5 mouse cellular contexts compared by ENCODE assay signal in genomic region chr2:100486229-100486628, GRCm38 (mm10).
A peak's percentile ranks its signal among the peaks of the same experiment; 100 is the strongest.
DNase-seq lines count a peak whose midpoint lies in the region; ATAC-seq and TF ChIP-seq lines count a peak whose summit lies in the region.
"Not testable (repeated sequence)": the region's sequence is repeated elsewhere in the genome, so short reads cannot be mapped to it uniquely, and the experiment has no call there.

No protein-coding gene starts in this region.

- not testable (repeated sequence) for H3K9ac ChIP-seq in intestine, embryonic 14.5 days (ENCODE audit: low read length); intestine, embryonic 15.5 days; intestine, embryonic 16.5 days (ENCODE audit: low read depth, low read length); intestine, postnatal 0 days (ENCODE audit: low read depth, low read length); neural tube, embryonic 11.5 days (ENCODE audit: low read length)

- H3K27ac ChIP-seq in intestine, embryonic 14.5 days (ENCODE audit: low read depth); intestine, embryonic 15.5 days; intestine, embryonic 16.5 days (ENCODE audit: low read length); intestine, postnatal 0 days (ENCODE audit: low read depth, low read length); neural tube, embryonic 11.5 days (ENCODE audit: low read depth, low read length): not testable (repeated sequence)

- not testable (repeated sequence) for H3K27me3 ChIP-seq in intestine, embryonic 14.5 days (replicated peaks; ENCODE audit: control insufficient read depth, insufficient read depth, low read length); intestine, embryonic 15.5 days (replicated peaks); intestine, embryonic 16.5 days (replicated peaks; ENCODE audit: control insufficient read depth, insufficient read depth, low read length); intestine, postnatal 0 days (replicated peaks; ENCODE audit: control insufficient read depth, insufficient read depth, low read length); neural tube, embryonic 11.5 days (ENCODE audit: control insufficient read depth, insufficient read depth, low read length)

- H3K4me2 ChIP-seq in intestine, embryonic 14.5 days (ENCODE audit: low read length); intestine, embryonic 15.5 days (replicated peaks); intestine, embryonic 16.5 days (ENCODE audit: low read depth, low read length); intestine, postnatal 0 days (replicated peaks; ENCODE audit: low read depth); neural tube, embryonic 11.5 days (ENCODE audit: low read depth): not testable (repeated sequence)

- WGBS in intestine, embryonic 14.5 days, result no CpG with 5 or more reads among the region's 3 CpGs
- WGBS in intestine, embryonic 15.5 days, result no CpG with 5 or more reads among the region's 3 CpGs
- WGBS in intestine, embryonic 16.5 days, result no CpG with 5 or more reads among the region's 3 CpGs
- no CpG with 5 or more reads among the region's 3 CpGs for WGBS in intestine, postnatal 0 days
- no CpG with 5 or more reads among the region's 3 CpGs for WGBS in neural tube, embryonic 11.5 days

- not testable (repeated sequence) for DNase-seq in intestine, embryonic 14.5 days (ENCODE audit: low spot score); neural tube, embryonic 11.5 days (ENCODE audit: low spot score)

- not testable (repeated sequence) for TF ChIP-seq CTCF in intestine, postnatal 0 days (IDR thresholded peaks at IDR 0.05; ENCODE audit: low read depth)

- ATAC-seq in intestine, embryonic 14.5 days (replicated peaks; ENCODE audit: low FRiP score, low TSS enrichment, low read depth), result peak; percentile 66; the same call in 1 of the 2 replicates
- peak; percentile 92 for ATAC-seq in intestine, embryonic 15.5 days
- ATAC-seq in intestine, embryonic 16.5 days, result peak; percentile 91
- peak; percentile 88 for ATAC-seq in intestine, postnatal 0 days
- 0 out of 2 replicates have a peak, but pooled peaks have one; percentile 31 for ATAC-seq in neural tube, embryonic 11.5 days (ENCODE audit: insufficient read depth, low FRiP score, low TSS enrichment)

- H3K36me3 ChIP-seq in intestine, embryonic 14.5 days (ENCODE audit: control insufficient read depth, insufficient read depth, low read length); intestine, embryonic 15.5 days; intestine, embryonic 16.5 days (ENCODE audit: control insufficient read depth, insufficient read depth, low read length); intestine, postnatal 0 days (ENCODE audit: control insufficient read depth, insufficient read depth); neural tube, embryonic 11.5 days (ENCODE audit: control insufficient read depth, insufficient read depth, low read length): not testable (repeated sequence)

- not testable (repeated sequence) for H3K9me3 ChIP-seq in intestine, embryonic 14.5 days (ENCODE audit: control insufficient read depth, low read length); intestine, embryonic 15.5 days; intestine, embryonic 16.5 days (ENCODE audit: control insufficient read depth, low read length); intestine, postnatal 0 days (ENCODE audit: control insufficient read depth); neural tube, embryonic 11.5 days (ENCODE audit: control insufficient read depth, low read length)

- H3K4me1 ChIP-seq in intestine, embryonic 14.5 days (replicated peaks; ENCODE audit: control insufficient read depth, insufficient read depth, low read length); intestine, embryonic 15.5 days (replicated peaks); intestine, embryonic 16.5 days (ENCODE audit: control insufficient read depth, insufficient read depth, low read length); intestine, postnatal 0 days (replicated peaks; ENCODE audit: control insufficient read depth, insufficient read depth, low read length); neural tube, embryonic 11.5 days (ENCODE audit: control insufficient read depth, insufficient read depth, low read length): not testable (repeated sequence)

- not testable (repeated sequence) for H3K4me3 ChIP-seq in intestine, embryonic 14.5 days (ENCODE audit: low read depth, low read length); intestine, embryonic 15.5 days (replicated peaks); intestine, embryonic 16.5 days (ENCODE audit: low read length); intestine, postnatal 0 days (ENCODE audit: low read depth, low read length); neural tube, embryonic 11.5 days (ENCODE audit: low read depth, low read length)

Comparison
In these comparisons a context has a peak if more than half of its experiments do, and no peak if none do; other contexts are left out.
1. ATAC-seq: peak in every context shown above with its lines; median percentile 92 in intestine, embryonic 15.5 days; 91 in intestine, embryonic 16.5 days; 88 in intestine, postnatal 0 days; 66 in intestine, embryonic 14.5 days; 31 in neural tube, embryonic 11.5 days.